Mouse (Mus musculus): Measurements from ENCODE around the gene Fam241b.
A peak's percentile ranks its signal among the peaks of the same experiment; 100 is the strongest.

Fam241b gene

GRCm38 (mm10) chr10:62143820-62144219 is at the start of gene Fam241b:
Fam241b (minus strand) TSS chr10:62143920.
- DNase-seq (ENCODE audit: low spot score), result no peak

- no peak for DNase-seq (ENCODE audit: low spot score)
Observed at GRCm38 (mm10) chr10:62192701-62193157, 49.0 kb upstream of the Fam241b start.

GRCm38 (mm10) chr10:62190821-62191220 is 47.1 kb upstream of the Fam241b start:
- no peak for DNase-seq (ENCODE audit: low spot score)

- DNase-seq (ENCODE audit: low spot score), result no peak
Observed at GRCm38 (mm10) chr10:62189910-62190309, 46.2 kb upstream of the Fam241b start.

- no peak for DNase-seq (ENCODE audit: low spot score)
Observed at GRCm38 (mm10) chr10:62189303-62189702, 45.6 kb upstream of the Fam241b start.

- DNase-seq (ENCODE audit: low spot score), result peak; percentile 86
Observed at GRCm38 (mm10) chr10:62186882-62187281, 43.2 kb upstream of the Fam241b start.

- peak; percentile 97 for DNase-seq (ENCODE audit: low spot score)
Observed at GRCm38 (mm10) chr10:62183053-62183452, 39.3 kb upstream of the Fam241b start.

GRCm38 (mm10) chr10:62182471-62183014 is 38.8 kb upstream of the Fam241b start:
- no peak for DNase-seq (ENCODE audit: low spot score)

- no peak for DNase-seq (ENCODE audit: low spot score)
Observed at GRCm38 (mm10) chr10:62181701-62182100, 38.0 kb upstream of the Fam241b start.

- DNase-seq (ENCODE audit: low spot score), result no peak
Observed at GRCm38 (mm10) chr10:62179944-62180343, 36.2 kb upstream of the Fam241b start.

GRCm38 (mm10) chr10:62174533-62175313 is 31.0 kb upstream of the Fam241b start:
- DNase-seq (ENCODE audit: low spot score), result no peak

GRCm38 (mm10) chr10:62173941-62174448 is 30.3 kb upstream of the Fam241b start:
- DNase-seq (ENCODE audit: low spot score), result no peak

- DNase-seq (ENCODE audit: low spot score), result no peak
Observed at GRCm38 (mm10) chr10:62172841-62173553, 29.3 kb upstream of the Fam241b start.

GRCm38 (mm10) chr10:62162410-62162809 is 18.7 kb upstream of the Fam241b start:
- no peak for DNase-seq (ENCODE audit: low spot score)

- no peak for DNase-seq (ENCODE audit: low spot score)
Observed at GRCm38 (mm10) chr10:62149929-62150328, 6.2 kb upstream of the Fam241b start.

- no peak for DNase-seq (ENCODE audit: low spot score)
Observed at GRCm38 (mm10) chr10:62147466-62148248, 3.9 kb upstream of the Fam241b start.

GRCm38 (mm10) chr10:62145957-62146356 is 2.2 kb upstream of the Fam241b start:
- no peak for DNase-seq (ENCODE audit: low spot score)

GRCm38 (mm10) chr10:62138040-62138439 is 5.7 kb downstream of the Fam241b start:
- DNase-seq (ENCODE audit: low spot score), result no peak

- no peak for DNase-seq (ENCODE audit: low spot score)
Observed at GRCm38 (mm10) chr10:62137150-62137549, 6.6 kb downstream of the Fam241b start.

GRCm38 (mm10) chr10:62135696-62136470 is 7.8 kb downstream of the Fam241b start:
- no peak for DNase-seq (ENCODE audit: low spot score)

- no peak for DNase-seq (ENCODE audit: low spot score)
Observed at GRCm38 (mm10) chr10:62132691-62133281, 10.9 kb downstream of the Fam241b start, which contains the start of gene Neurog3. Neurog3 (plus strand) TSS chr10:62133090.
